Mouse (Mus musculus) embryonic fibroblast, embryonic 13.5 days (primary cell): ENCODE data around the gene Zbtb38.

Experiments used
- CTCF ChIP-seq: IDR thresholded peaks from 2 replicates; pipeline ENCODE4 v1.5.1; 2011; ENCODE audit warnings: mild to moderate bottlenecking, control low read depth, low read length, moderate library complexity, borderline replicate concordance; ENCODE audit not compliant: insufficient read depth
- POLR2A ChIP-seq: IDR thresholded peaks from 2 replicates; pipeline ENCODE4 v1.6.1; 2011; ENCODE audit warnings: low read depth, mild to moderate bottlenecking, control low read depth, low read length, moderate library complexity

- TF ChIP-seq CTCF (no peak), POLR2A (no peak; the same call in 1 of the 2 replicates)
Measured at GRCm38 (mm10) chr9:96752603-96753114, at the start of gene Zbtb38.
